Mouse (Mus musculus) ovary, postnatal 10 days (tissue): ENCODE measurements around the gene Nmur1.
"Not testable (repeated sequence)": the region's sequence is repeated elsewhere in the genome, so short reads cannot be mapped to it uniquely, and the experiment has no call there.

Experiments used
- DNase-seq: peaks from one replicate; pipeline ENCODE4 v3.0.0; 2022; ENCODE audit warnings: low spot score

Gene Nmur1

GRCm38 (mm10) chr1:86358906-86359797 is 66.9 kb downstream of the Nmur1 start, which contains the start of gene Ncl:
Ncl (minus strand) TSS chr1:86359400.
- peak; percentile 92 for DNase-seq

GRCm38 (mm10) chr1:86358229-86358905 is 67.7 kb downstream of the Nmur1 start:
- DNase-seq = no peak

- DNase-seq = no peak
Observed at GRCm38 (mm10) chr1:86354186-86354585, 71.8 kb downstream of the Nmur1 start.

GRCm38 (mm10) chr1:86350576-86350975 is 75.5 kb downstream of the Nmur1 start:
- DNase-seq = no peak

GRCm38 (mm10) chr1:86349696-86350095 is 76.3 kb downstream of the Nmur1 start:
- no peak for DNase-seq

- no peak for DNase-seq
Observed at GRCm38 (mm10) chr1:86349201-86349600, 76.8 kb downstream of the Nmur1 start.

- no peak for DNase-seq
Observed at GRCm38 (mm10) chr1:86348801-86349200, 77.2 kb downstream of the Nmur1 start.

- no peak for DNase-seq
Observed at GRCm38 (mm10) chr1:86348083-86348482, 77.9 kb downstream of the Nmur1 start.

GRCm38 (mm10) chr1:86347716-86348045 is 78.3 kb downstream of the Nmur1 start:
- no peak for DNase-seq

- no peak for DNase-seq
Observed at GRCm38 (mm10) chr1:86346851-86347715, 78.9 kb downstream of the Nmur1 start.

GRCm38 (mm10) chr1:86345956-86346355 is 80.1 kb downstream of the Nmur1 start:
- DNase-seq = no peak

GRCm38 (mm10) chr1:86345069-86345468 is 81.0 kb downstream of the Nmur1 start:
- DNase-seq = no peak

GRCm38 (mm10) chr1:86343969-86344861 is 81.8 kb downstream of the Nmur1 start:
- DNase-seq = no peak

GRCm38 (mm10) chr1:86343087-86343645 is 82.9 kb downstream of the Nmur1 start:
- no peak for DNase-seq

- no peak for DNase-seq
Observed at GRCm38 (mm10) chr1:86342371-86342770, 83.7 kb downstream of the Nmur1 start.

GRCm38 (mm10) chr1:86341096-86341495 is 84.9 kb downstream of the Nmur1 start:
- not testable (repeated sequence) for DNase-seq

- DNase-seq = peak; percentile 53
Observed at GRCm38 (mm10) chr1:86339156-86339812, 86.7 kb downstream of the Nmur1 start.

- DNase-seq = no peak
Observed at GRCm38 (mm10) chr1:86336330-86336729, 89.7 kb downstream of the Nmur1 start.
